Mouse (Mus musculus) granulocyte monocyte progenitor cell, adult 5-6 weeks (primary cell): ENCODE data around the gene Ift57. TPM values are rescaled to one million over a fixed set of nuclear protein-coding genes. Genes with fewer than 3 reads are reported as not detected.

ENCODE experiments used
- ATAC-seq: replicated peaks from 2 replicates; pipeline ENCODE4 v1.8.0; 2016; ENCODE audit warnings: mild to moderate bottlenecking, moderate TSS enrichment, inconsistent platforms; ENCODE audit not compliant: poor library complexity, severe bottlenecking
- total RNA-seq, 2 experiments: library from RNA; stranded (forward) in 1 of 2; stranded (reverse) in 1 of 2; fragments of 200-712, 200-1000 nt in 1 of 2; fragments of >200 nt in 1 of 2; fragmentation: Nextera tagmentation in 1 of 2; gene quantifications; 2 replicates each; pipeline ENCODE4 v1.2.3; 2014 to 2017

Ift57 gene
- total RNA-seq, 2 experiments from 2014 or later = 28.8 to 48.5 TPM

DNA sequence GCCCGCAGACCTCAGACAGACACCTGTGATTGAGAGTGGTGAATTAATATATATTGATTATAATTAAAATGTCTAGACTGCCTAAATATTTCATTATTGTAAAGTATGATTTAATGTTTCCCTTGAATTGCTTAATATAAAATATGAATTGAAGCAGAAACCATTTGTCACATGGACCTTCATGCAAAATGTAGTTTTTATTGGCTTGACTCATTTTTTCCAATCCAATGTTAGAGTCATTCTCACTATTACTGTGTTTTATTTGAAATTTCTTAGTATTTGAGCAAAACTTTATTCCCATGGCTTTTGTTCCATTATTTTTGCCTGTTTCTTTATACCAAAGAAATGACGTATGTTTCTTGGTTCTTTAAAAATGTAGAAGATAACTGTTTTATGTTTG, 48.3 kb downstream of the Ift57 start:
- ATAC-seq = no peak

DNA sequence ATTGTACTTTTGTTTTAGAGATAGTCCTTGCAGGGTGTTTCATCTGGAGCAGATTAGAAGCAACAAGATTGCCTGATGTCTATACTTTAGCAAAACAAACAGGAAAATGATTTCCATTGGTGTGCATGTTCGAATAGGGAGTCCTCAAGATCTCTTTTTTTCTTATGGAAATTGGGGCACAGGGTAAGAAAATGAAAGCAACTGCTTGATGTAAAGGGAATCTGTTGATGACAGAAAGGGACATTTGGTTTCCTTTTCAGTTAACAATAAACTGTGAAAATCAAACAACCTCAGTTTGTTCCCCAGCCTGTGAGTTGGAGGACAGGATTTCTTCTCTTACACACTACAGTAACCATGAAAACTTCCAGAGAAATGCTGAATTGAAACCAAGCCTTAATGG, 53.9 kb downstream of the Ift57 start:
- no peak for ATAC-seq

DNA sequence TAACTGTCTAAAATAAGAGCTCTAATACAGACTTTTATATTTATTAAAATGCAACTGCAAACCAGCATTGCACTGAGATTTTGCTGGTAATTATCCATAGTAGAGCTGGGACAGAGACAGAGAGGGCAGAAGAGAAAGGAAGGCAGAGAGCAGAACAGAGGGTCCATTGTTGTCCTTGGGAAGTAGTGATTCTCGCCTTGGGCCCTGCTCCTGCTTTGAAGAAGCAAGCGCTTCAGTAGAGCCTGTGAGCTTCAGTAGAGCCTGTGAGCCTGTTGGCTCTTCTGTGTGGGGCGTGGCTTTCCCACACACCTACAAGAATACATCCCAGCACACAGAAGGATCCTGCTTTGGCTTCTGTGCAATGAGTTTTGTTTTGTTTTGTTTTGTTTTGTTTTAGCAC, 54.3 kb downstream of the Ift57 start:
- no peak for ATAC-seq

DNA sequence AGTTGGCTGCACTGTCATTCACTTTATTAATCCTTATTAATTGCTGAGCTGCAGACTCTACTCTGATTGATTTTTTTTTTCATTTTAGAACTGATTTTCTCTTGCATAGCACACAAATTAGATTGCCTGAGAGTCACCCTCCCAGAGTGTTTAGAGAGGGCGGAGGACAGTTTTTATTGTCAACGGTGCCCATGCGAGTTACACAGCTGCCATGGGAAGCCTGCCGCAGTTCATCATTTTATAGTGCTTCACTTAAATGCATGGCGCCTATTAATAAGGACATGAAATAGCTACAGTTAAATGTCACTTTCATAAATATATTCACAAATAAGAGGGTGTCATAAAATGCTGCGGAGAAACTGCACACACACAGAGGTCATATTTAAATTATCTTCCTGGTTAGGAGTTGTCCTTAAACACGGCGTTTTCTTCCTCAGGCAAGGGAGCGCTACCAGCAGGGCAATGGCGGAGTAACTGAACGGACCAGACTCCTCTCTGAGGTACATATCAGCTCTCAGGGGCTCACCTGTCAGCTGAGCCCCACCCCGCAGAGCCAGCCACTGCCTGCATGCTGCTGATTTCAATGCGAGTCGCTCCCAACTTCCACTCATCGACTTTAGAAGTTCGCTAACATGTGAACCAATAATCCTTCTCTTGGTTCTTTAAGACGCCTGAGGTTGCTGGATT, 61.6 kb downstream of the Ift57 start:
- no peak for ATAC-seq

DNA sequence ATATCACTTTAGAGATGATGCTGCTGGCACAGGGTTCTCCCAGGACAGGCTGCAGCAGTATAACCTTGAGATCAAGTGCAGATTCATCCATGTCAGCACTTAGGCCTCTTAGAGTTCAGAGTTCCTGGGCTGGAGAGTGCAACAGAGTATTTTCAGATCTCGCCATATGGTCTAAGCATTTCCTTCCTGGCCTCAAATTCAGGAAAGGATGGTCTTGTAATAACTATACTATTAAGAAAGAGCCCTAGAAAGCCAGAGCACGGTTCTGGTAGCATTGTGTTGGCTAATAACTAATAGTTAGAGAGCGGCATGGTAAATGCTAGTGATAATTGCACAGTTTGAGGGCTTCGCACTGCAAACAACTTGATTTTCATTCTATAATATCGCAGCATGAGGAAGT, 62.9 kb downstream of the Ift57 start:
- peak; percentile 77 for ATAC-seq

DNA sequence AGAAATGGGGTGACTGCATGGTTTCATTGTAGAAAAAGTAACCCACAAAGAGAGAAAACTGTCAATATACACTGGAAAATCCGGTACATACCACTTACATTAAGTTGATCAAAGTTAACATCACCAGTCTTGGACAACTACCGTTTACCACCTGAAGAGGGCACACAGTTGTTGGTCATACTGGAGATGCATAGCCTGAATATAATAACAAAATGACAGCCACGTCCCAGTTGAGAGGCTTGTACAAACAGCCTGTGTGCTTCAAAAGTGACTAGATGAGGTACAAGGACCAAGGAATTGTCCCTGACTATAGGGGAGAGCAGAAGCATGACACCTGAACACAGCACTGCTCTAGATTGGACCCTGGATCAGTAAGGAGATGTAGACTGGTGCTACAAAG, 67.3 kb downstream of the Ift57 start:
- peak; percentile 47 for ATAC-seq

DNA sequence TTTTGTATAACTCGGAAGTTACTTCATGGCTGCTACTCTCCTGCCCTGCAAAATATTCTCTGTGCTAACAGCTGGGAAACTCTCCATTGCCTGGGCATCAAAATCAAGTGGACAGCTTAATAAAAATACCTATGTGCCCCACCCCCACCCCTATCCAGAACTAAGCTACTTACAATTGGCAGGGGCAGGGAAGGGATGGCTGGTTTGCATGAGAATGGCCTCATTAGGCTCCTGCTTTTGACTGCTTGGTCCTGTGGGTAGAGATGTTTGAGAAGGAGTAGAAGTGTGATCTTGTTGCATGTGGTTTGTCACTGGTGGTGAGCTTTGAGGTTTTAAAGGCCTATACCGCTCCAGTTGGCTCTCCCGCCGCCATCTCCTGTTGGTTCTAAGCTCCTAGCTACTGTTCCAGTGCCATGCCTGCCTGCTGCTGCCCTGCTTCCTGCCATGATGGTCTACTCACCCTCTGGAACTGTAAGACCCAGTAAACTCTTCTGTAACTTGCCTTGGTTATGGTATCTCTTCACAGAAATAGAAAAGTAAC, 69.5 kb downstream of the Ift57 start:
- no peak for ATAC-seq

DNA sequence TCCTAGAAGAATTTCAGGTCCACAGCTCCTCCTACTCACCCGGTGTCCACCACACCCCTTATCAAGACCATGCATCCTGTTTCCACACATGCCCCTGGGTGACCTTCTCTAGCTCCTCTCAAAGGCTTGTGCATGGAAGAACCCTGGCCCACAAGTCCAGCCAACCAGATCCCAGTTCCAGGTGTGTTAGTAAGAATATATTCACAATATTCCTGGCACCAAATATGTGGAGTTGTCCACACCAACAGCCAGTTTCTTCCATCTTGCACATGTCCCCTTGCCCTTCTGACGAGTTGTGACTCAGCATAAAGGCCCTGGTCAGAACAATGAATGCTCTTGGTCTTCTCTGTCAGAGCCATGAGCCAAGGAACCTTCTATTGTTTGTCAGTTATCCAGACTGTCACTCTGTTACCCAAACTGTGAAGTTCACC, 70.8 kb downstream of the Ift57 start:
- peak; percentile 70 for ATAC-seq

DNA sequence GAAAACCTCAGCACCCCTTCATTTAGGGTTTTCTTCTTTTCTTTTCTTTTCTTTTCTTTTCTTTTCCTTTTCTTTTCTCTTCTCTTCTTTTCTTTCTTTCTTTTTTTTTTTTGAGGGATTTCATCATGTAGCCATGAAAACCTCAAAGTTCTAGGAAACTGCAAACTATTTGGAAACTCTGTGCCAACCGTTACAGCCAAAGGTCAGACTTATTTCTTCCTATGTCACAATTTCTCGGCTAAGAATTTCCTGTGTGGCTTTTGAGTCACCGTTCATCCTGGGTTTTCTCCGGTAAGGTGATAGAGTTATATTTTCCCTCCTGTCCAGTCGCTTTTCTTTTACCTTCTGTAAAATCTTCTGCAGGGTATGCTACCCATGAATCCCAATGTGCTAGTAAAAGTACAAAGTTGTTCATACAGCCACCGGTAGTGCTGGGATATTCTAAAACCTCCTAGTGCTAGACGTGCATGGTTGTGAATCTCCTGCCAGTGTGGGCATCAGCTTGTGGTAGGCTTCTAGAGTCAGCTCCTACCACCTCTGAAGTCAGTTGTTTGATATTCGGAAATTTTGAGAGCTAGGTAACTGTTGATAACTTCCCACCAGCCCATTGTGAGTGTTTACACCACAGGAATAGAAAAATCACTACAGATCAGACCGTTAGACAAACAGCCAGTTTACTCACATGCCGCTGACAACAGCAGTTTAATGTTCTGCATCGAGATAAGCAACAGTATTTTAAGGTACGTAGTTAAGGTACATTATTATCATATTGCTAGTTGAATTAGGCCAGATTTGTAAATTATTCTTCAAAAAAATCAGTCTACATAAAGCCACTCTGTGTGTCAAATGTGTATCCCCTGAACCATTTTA, 71.5 kb downstream of the Ift57 start:
- ATAC-seq = peak; percentile 50

DNA sequence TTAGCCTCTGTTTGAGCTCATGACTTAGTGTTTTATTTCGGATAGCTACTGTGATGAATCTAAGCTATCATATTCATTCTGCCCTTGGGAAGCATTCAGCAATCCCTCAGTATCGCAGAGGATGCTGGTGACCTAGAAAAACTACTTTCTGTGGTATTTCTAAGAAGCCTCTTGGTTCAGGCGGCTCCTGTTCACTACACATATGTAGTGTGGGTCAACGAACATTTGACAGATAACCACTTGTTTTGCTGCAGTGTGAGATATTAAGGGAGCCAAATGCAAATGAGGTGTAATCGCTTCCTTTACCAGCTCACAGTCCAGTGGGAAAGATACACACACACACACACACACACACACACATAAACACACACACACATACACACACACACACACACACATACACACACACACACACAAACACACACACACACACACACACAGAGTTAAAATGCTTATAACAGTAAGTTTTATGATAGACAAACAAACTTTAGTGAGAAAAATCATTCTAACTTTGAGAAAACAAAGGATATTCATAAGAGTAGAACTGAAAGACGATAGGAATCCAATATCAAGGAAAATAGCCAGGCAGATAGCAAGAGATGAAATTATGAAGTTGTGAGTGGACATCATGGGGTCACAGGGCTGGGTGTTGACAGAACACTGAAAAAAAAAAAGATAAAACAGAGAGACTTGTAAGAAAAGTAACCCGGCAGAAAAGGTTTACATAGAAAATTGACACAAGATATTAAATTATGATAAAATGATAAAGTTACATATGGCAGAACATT, 72.8 kb downstream of the Ift57 start:
- no peak for ATAC-seq

DNA sequence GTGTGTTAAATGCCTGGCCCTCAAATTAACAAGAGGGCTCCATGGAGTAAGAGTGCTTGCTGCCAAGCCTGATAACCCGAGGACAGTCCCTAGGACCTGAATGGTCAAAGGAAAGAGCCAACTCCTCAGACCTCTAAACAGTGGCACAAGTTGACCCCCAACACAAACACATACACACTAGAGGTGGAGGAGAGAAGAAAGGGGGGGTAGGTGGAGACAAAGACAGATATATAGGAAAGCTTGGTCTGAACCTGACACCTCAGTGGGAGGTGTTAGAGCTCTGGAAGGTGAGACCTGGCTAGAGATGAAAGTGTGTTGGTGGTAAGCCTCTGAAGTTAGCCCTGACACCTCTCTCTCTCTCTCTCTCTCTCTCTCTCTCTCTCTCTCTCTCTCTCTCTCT, 73.5 kb downstream of the Ift57 start:
- no peak for ATAC-seq

DNA sequence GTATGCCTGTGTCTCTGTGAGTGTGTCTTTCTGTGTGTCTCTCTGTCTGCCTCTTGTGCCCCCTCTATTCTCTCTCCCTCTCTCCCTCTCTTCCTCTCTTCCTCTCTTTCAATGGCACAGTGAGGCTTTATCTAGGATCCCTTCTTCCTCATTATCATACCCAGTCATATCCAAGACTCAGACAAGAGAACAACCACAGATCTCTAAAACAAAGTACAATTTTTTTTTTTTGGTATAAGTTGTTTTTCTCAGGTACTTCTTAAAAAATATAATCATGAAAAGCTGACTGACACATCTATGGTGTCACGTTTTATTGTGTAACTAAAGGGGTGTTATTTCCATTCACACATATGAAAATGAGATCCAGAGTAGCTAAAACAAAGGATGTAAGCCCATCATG, 74.0 kb downstream of the Ift57 start:
- ATAC-seq = no peak

DNA sequence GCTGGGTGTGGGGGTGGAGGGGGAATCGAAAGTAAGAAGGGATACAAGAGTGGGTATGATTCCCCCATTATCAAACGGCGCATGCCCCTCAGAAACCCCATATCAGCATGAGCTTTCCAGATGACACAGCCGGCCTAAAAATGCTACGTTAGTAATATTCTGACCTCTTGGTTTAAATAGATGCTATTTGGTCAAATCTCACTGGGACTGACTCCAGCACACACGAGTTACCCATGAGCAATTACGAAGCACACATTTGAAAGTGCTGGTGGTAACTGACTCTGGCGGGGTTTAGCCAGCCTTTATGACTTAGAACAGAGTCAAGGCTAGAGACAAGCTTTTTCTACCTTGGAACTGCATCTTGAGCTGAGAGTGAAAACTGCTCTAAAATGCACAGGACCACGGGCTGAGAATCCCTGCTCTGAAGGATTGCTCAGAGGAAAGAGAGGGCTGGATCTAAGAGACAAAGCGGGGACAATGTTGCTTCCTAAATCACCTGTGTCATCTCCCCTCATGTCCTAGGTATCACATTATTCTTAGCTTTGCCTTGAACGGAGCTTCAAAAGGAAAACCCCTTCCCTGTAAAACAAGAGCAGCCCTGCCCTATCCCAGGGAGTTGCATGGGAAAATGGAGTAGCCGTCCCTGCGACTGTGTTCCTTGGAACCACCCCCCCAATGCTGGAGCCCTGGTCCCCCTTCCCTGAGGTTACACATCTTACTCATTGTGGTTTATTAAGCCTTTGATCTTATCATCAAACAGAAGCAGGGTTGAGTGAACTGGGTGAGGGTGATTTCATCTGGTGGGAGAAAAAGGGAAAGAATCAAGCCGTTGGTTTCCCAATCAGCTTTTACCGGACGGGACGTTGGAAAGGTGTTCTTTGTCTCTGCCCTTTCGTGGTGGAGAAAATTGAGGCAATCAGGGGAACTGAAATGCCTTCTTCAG, 75.3 kb downstream of the Ift57 start:
- peak; percentile 60 for ATAC-seq

DNA sequence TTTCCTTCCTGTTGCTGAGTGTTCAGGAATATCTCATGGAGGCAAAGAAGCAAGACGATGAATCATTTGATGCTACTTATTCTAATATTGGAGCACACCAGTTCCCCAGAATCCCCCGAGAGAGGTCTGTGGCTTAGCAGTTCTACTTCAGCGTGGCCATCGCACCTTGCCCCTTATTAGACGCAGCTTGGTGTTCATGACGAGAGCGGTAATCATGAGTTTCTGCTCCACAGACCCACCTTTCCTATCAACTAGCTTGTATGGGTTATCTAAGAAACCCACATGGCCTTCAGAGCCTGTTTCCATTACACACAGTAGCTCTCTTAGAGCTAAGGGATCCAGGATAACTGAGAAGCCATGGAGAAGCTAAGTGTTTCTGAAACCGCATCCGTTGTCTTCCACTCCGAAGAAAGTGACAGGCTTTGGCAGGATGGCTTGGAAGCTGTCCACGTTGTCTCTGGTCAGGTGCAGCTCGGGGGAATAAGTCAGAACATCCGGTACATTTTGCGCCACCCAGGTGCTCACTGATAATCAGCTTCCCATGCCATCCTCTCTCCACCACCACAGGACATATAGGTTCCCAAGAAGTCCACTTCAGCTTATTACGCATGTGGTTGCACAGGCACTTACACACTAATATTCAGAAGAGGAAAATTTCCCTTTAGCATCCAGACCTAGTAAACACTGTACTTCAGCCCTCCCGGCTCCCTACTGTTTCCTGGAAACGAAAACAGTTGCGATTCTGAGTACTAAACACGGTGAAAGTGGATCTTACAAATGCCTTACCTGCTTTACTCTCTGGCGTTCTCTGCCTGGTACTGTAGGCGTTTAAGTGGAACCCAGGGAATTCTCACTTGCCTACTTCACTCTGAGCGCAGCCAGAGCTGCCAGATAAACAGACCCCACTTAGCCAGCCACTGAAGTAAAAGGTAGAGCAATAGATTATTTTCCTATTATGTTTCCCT, 76.3 kb downstream of the Ift57 start:
- ATAC-seq = no peak

DNA sequence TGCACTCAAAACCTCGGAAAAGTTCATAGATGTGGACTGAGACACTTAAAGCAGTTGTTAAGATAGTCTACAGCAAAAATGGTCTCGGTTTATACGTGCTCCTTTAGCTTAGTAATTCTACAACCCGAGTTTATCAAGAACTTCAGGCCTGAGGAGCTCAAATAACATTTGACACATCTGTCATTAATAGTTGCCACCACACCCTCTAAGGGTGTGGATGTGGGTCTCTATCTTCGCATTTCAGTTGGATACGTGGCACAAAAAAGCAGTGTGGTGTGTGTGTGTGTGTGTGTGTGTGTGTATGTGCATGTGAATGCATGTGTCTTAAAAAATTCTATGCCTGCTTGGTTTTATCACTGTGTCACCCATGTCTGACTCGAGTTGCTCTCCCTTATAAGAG, 77.9 kb downstream of the Ift57 start:
- no peak for ATAC-seq

DNA sequence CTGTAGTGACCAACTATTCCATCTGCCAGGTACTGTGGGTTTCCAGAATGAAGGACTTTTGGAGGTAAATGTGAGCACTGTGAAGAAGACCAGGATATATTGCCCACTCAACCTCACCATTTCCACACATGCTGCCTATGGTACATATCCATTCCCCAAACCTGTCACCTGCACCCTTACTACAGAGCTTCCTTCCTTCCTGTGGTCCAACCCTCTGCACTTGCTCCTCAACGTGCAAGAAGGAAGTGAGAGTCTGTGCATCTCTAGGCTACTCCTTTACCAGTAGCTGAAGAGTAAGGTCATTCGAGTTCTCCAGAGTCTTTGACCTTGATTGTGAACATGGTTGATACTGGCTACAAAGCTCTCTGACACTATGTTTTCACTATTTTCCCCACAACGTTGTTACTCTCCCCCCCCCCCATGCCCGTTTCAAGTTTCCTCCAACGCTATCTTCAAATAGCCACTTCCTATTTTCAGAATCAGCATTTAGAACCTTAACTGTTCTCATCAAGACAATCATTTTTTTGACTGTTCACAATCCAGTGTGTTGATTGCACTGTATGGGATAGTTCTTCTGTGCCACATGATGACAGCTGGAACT, 82.6 kb downstream of the Ift57 start:
- ATAC-seq = peak; percentile 97

DNA sequence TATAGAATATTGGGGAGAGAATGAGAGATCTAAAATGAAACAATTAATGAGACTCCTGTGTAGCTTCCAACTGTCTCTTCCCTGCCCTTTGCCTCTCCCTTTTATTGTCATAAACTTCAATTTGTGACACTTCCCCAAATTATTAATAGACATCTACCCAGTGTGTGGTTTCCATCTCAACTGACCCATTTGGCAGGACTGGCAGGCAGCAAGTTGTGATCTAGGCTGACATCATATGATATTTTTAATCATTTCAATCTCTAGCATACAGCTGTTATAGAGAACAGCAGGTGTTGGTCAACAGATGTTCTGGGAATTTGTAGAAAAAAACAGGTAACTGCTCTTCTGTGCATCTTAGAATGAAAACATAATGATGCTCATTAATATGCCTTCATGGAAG, 84.3 kb downstream of the Ift57 start:
- ATAC-seq = peak; percentile 46

DNA sequence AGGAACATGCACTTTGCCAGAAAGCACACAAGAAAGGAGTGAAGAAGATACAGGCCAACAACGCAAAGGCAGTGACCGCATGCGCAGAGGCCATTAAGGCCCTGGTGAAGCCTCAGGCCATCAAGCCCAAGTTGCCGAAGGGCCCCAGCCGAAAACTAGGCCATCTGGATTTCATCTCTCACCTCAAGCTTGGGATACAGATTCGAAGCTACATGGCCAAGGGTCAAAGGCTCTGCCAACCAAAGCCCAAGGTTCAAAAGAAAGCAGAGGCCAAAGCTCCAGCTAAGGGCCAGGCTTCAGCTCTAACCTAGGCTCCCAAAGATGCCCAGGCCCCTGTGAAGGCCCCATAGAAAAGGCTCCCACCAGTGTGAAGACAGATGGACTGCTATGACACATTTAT, 87.1 kb downstream of the Ift57 start:
- no peak for ATAC-seq
